Mouse (Mus musculus) kidney, adult 2 months (tissue): ENCODE data around the gene Camk2g.

Source experiments
- CTCF ChIP-seq: fragments of 200-500 bp; conservative IDR thresholded peaks from 2 replicates; pipeline ENCODE4 v1.5.1; 2011; ENCODE audit warnings: low read depth, mild to moderate bottlenecking, control low read depth, low read length, moderate library complexity, mixed read lengths; ENCODE audit not compliant: insufficient read depth, insufficient read length
- POLR2A ChIP-seq: fragments of 200-500 bp; IDR thresholded peaks from one replicate; pipeline ENCODE4 v1.6.1; 2011; ENCODE audit warnings: low read depth, low read length, control low read depth

DNA sequence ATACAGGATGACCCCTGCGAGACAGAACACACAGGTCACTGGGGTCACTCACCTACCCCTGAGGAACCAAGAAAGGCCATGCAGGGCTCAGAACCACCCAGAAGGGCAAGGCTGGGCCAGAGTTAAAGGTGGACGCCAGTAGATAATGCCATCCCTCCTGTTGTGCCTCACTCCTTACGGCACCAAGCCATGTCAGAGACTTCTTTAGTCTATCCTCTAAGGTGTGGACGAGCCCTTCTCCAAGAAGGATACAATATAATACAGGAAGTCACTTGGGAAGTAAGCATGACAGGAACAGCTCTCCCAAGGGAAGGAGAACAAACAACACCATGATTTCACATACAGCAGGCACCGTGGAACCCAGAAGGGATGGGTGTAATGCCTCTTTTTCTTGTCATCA lies 28.9 kb downstream of the Camk2g start:
- TF ChIP-seq CTCF (no peak), POLR2A (no peak)
